Mouse (Mus musculus) bone marrow macrophage, adult 2 months (primary cell): ENCODE results near the gene Slc6a4. TPM values are rescaled to one million over a fixed set of nuclear protein-coding genes. Genes with fewer than 3 reads are reported as not detected.

Experiments
- H3K27ac ChIP-seq: 2 replicates; pipeline ENCODE4 v1.5.1; 2012; ENCODE audit warnings: low read depth, low read length; ENCODE audit not compliant: insufficient read depth
- H3K4me1 ChIP-seq: 2 replicates; pipeline ENCODE4 v1.6.1; 2012; ENCODE audit warnings: low read length; ENCODE audit not compliant: control insufficient read depth, insufficient read depth
- H3K4me3 ChIP-seq: 2 replicates; pipeline ENCODE4 v1.5.1; 2012; ENCODE audit warnings: mild to moderate bottlenecking, low read length, moderate library complexity; ENCODE audit not compliant: insufficient read depth
- CTCF ChIP-seq: IDR thresholded peaks from 2 replicates; pipeline ENCODE4 v1.5.1; 2012; ENCODE audit warnings: low read depth, mild to moderate bottlenecking, low read length, moderate library complexity
- POLR2A ChIP-seq: IDR thresholded peaks from 2 replicates; pipeline ENCODE4 v1.6.1; 2012; ENCODE audit warnings: mild to moderate bottlenecking, low read depth, low read length, borderline replicate concordance
- polyA plus RNA-seq: library from polyadenylated mRNA; stranded (reverse); fragments of >200 nt; gene quantifications from 2 replicates; pipeline ENCODE4 v1.2.4, GENCODE M21; 2012; ENCODE audit not compliant: missing spikeins, insufficient read depth, insufficient read length

The Slc6a4 gene
- polyA plus RNA-seq, 1 experiment: not detected

DNA sequence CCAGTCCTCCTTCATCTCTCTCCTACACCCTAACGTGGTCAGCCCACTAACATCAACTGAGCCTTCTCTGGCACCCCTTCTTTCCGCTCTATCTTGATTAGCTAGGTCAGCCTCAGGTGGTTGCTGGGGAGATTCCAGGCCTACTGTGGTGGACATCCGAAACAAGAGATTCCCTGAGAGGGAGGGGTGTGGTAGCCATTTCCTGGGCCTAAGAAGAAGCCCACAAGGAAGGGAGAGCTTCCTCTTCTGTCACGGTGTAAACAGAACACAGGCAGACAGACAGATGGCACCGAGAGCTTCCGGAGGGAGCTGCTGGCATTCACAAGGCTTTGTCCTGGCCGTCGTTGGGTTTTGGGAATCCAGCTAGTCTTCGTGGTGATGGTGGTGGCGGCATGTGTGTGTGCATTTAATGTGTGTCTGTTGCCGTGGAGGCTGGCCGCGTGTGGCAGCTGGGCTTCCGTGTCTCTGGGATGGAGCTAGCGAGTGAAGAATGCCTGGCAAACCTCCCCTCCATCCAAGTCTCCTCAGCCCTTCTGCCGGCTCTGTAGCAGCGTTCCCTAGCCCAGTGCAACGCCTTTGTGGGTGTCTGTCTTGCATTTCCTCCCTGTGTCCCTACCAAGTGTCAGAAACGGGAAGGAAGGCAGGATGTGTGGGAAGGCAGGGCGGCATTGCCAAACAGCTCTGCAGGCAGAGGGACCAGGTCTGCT is 2.3 kb upstream of the Slc6a4 start:
- Histone ChIP-seq H3K4me1 (peaks cover 45% of the 10 kb centered on the region), H3K4me3 (peak overlapping the region; percentile 44), H3K27ac (peak overlapping the region; percentile 5; the same call in 1 of the 2 replicates)
- TF ChIP-seq CTCF (0 out of 2 replicates have a peak, but pooled peaks have one; percentile 7), POLR2A (no peak)

DNA sequence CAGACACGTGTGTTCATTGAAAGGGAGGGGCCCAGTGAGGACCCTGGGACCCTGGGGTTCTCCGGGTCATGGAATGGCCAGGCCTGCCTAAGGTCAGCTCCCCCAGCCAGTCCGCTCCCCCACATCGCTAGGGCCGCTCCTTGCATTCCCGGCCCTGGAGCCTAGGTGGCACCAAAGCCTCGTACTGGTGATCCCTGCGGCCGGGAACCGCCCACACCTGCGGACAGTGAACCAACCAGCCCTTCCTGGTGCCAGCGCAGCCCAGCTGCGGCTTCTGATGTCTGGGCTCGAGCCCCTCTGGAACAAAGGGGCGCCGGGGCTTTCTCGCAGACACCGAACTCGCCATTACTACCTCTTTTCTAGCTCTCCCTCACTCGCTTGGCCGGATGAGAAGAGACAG is 1.1 kb upstream of the Slc6a4 start:
- Histone ChIP-seq H3K27ac (no peak overlapping the region), H3K4me3 (peak overlapping the region; percentile 57), H3K4me1 (peaks cover 38% of the 10 kb centered on the region)
- peak; percentile 44; the same call in 1 of the 2 replicates for TF ChIP-seq CTCF
- no peak for TF ChIP-seq POLR2A

DNA sequence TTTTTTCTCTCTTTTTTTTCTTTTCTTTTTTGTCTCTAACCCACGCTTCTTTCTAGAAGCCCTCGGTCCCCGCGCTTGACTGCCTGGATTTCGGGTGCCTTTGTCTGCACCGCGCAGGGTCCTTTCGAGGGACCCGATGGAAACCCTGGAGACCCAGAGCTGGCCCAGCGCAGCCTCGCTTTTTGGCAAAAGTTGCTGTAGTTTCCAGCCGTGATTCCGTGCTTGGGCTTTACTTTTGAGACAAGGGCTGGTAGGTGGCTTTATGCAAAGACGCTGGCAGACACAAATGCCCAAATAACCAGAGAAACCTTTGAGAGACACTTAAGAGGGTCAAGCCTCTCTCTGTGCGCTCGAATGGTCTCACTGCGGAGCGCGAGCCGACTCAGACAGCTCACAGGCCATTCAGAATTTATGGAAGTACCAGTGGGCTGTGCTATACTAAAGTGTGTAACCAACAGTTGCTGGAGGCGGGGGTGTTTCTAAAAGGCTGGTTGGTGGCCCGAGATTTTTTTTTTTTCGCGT is 363 bp downstream of the Slc6a4 start:
- peaks cover 27% of the 10 kb centered on the region for H3K4me1 ChIP-seq
- no peak overlapping the region for H3K27ac ChIP-seq
- H3K4me3 ChIP-seq: peak overlapping the region; percentile 35
- TF ChIP-seq CTCF: no peak
- TF ChIP-seq POLR2A: no peak

DNA sequence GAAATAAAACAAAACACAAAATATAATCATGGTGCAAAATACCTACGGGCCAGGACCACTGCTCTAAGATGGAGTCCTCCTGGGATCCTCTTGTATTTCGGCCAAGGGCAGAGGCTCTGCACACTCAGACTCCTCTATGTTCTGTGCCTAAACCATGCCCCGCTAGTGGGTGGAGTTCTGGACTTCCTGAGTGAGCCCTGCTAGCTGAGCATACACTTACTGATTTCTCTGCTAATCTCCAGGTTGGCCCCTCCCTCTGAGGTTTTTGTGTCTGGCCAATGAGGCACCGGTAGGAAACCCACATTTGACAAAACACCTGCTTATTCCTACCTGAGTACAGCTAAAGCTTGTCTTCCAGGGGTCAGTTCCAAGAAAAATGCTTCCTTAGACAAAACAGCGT is 2.3 kb downstream of the Slc6a4 start:
- TF ChIP-seq CTCF (no peak), POLR2A (no peak)
- H3K4me1 ChIP-seq: peaks cover 19% of the 10 kb centered on the region
- no peak overlapping the region for H3K27ac ChIP-seq
- no peak overlapping the region for H3K4me3 ChIP-seq

DNA sequence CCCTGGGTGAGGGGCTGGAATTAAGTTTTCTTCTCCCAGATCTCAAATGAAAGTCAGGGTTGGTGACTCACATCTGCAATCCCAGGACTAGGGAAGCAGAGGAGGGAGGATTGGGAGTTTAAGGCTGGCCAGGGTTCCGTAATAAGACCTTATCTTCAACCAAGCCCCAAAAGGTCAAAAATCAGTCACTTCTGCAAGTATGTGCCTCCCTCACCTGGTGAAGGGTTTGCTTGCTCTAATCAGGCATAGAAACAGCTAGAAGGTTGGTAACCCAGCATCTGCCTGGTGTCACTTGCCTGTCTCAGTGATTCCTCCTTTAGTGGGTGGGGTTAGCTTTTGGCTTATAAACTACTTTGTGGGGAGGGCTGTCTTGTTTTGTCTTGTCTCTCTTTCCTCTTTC is 4.0 kb downstream of the Slc6a4 start:
- H3K27ac ChIP-seq: no peak overlapping the region
- TF ChIP-seq CTCF (no peak), POLR2A (no peak)
- H3K4me1 ChIP-seq: peaks cover 5% of the 10 kb centered on the region; the same call in 1 of the 2 replicates
- H3K4me3 ChIP-seq: no peak overlapping the region

DNA sequence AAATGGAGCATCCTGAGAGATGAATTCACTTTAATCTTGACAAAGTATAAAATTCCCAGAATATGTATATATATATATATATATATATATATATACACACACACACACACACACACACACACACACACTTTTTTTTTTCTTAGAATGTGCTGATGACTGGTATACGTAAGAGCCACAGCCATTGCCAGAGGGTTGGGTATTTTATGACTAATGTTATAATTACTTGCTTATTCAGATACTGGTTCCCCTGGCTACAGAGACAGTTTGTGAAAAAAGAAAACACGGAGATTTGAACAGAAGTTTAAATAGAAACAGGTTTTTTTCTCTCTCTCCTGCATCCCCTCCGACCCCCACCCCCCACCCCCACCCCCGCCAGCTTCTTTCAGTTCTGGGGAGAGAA is 7.5 kb downstream of the Slc6a4 start:
- TF ChIP-seq CTCF (no peak), POLR2A (no peak)
- Histone ChIP-seq H3K27ac (no peak overlapping the region), H3K4me1 (peaks cover 2% of the 10 kb centered on the region; the same call in 1 of the 2 replicates), H3K4me3 (no peak overlapping the region)

DNA sequence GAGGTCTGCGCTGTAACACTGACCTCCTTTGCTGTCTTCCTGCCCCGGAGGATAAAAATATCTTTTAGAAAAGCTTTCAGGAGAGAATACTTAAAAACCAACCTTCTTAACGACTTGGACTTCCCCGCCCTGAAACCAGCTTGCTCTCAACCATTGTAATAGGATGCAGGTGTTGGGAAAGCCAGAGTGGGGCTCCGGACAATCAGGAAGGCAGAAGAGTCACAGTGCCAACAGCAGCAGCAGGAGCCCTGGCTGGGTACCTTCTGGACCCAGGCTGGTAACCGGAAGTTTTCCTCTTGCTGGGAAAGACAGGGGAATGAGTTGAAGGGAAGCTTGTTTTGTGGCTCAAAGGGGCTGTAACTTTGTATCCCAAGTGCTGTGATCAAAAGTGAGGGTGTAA is 8.2 kb downstream of the Slc6a4 start:
- TF ChIP-seq POLR2A (no peak), CTCF (no peak)
- Histone ChIP-seq H3K4me3 (no peak overlapping the region), H3K27ac (no peak overlapping the region), H3K4me1 (no peaks in the 10 kb centered on the region)

DNA sequence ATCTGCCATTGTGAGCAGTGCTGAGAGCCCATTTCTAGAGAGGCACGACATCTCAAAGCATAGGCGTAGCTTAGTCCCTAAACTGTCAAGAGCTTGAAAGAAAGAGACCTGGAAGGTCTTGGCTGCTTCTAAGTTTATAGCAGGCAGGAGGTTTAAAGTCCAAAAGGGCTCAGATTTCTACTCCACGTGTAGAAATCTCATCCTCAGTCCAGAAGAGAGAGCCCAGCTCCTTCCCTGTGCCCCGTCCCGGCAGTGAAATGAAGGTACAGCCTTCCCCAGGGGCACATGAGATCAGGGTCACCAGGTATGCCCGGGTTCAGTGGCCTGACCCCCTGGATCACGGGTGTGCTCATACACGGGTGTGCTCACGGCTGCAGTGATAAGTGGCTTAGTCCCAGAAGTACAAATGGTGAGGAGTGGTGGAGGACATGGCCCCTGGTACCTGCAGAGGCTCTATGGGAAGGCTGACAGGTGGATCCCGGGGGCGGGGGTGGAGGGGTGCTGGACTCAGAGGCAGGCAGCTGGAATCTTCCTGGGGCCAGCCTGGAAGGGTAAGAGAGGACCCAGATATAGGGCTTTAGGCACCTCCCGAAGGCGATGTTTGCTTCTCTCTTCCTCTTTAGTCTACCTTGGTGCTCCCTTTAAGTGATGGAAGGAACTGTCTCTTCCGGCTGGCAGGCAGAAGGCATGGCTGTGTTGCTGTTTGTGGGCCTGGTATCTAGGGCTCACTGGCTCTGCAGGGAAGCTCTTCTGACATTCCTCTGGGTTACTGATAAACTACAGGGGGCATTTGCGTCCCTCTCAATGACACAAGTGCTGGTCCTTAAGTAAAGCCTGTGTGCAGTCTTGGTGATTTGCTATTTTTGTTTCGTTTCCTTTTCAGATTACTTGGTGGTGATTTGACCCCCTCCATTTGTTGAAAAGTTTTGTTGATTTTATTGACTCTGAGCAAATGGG is 10.9 kb downstream of the Slc6a4 start:
- H3K4me3 ChIP-seq: no peak overlapping the region
- H3K27ac ChIP-seq: no peak overlapping the region
- no peaks in the 10 kb centered on the region for H3K4me1 ChIP-seq
- TF ChIP-seq POLR2A (no peak), CTCF (no peak)

DNA sequence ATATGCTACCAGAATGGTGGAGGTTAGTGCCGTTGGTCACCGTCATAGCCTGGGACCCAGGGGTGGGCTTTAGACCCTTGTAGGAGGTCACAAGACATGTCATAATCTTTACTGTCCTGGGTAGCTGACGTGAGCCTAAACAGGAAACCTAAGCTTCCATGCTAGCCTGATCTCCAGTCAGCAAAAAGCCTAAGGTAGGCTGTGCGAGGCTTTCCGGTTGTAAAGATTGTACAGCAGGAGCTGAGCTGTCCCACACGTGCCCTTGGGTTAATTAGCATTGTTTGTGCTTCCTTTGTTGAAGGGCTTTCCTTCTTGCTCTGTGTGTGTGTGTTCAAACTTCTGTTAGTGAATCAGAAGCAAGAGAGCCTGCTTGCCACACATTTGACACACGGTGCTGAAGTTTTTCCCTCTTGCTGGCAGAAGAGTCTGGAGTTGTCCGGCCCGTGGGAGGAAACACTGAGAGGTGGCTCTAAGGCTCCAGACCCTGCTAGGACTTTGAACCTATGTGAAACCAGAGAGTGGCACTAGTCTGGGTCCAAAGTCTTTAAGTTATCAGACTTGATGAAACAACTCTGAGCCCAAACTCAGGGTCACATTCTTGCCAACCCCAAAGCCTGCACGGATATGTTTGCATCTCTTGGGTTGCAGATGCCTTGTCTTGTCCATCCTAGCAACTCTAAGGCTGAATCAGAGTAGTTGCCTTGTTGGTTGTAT is 12.5 kb downstream of the Slc6a4 start:
- H3K27ac ChIP-seq: no peak overlapping the region
- no peaks in the 10 kb centered on the region for H3K4me1 ChIP-seq
- H3K4me3 ChIP-seq: no peak overlapping the region
- TF ChIP-seq CTCF (no peak), POLR2A (no peak)
